Mouse (Mus musculus): Measurements from ENCODE around the gene Gm17455. TPM values are rescaled to one million over a fixed set of nuclear protein-coding genes. Genes with fewer than 3 reads are reported as not detected.

The Gm17455 gene
- polyA plus RNA-seq (2015; fragmentation: Nextera tagmentation; extraction: Ambion mirVana), result 2.0 and 4.2 TPM in 2 replicates

DNA sequence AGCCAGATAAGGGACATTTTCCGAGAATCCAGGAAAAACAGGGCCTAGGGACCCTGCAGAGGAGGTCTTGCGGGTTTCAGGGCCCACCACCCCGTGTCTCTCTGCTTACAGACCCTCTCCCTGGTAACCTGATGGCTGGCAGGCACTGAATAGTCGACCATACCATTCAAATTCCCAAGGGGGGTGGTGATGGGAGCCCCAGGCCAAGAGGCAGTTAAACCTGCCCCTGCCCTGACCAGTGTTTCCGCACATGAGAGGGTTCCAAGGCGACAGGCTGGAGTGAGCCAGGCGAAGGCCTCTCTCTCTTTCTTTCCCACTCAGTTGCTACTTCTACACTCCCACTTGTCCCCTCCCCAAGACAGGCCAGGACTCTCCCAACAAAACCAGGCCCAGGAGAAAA lies at the start of gene Gm17455:
Gene Gm17455 (plus strand): TSS at position 278 of the 400 bp plus-strand sequence.
- no peak within 1 kb of the TSS for H3K27ac ChIP-seq
- no peak within 1 kb of the TSS for H3K4me2 ChIP-seq
- 55% methylated on average over 7 of the region's 7 CpGs for WGBS
- H3K9ac ChIP-seq, result 0 out of 2 replicates have a peak within 1 kb of the TSS, but pooled peaks have one; percentile 27
- H3K9me3 ChIP-seq (replicated peaks), result no peaks in the 10 kb centered on the region
- ATAC-seq, result no peak
- H3K4me1 ChIP-seq, result peaks cover 21% of the 10 kb centered on the region
- no peaks in the 10 kb centered on the region for H3K27me3 ChIP-seq
- no peaks in the 10 kb centered on the region for H3K36me3 ChIP-seq (ENCODE audit: poor library complexity, severe bottlenecking)
- no peak within 1 kb of the TSS for H3K4me3 ChIP-seq

DNA sequence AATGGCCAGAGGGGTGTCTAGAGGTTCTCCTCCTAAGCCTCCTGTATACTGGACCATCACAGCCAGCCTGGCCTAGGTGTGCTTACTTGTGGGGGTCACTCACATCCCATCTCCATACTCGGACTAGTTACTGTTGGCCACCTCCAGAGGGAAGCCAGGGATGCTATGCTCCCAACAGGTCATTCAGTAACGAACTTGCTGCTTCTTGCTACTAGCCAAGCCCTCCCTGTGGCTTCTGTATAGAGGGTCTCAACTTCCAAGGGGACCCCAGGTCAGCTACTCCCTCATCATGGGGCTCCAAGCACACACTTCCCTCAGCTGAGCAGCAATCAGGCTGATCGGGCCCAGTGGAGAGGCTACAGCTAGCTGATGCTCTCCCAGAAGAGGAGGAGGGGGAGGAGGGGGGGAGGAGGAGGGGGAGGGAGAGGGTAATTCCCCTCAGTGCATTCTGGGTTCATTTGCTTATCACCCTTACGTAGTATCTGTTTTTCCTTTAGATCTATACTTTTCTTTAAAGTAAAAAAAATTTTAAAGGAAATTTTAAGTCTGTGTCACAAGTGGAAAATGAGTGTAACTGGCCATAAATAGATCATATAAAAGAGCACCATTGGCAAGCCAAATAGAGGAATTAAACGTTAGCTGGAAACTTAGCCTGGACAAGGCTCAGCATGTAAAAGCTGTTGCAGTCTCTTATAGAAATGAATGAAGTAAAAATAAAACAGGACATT lies 49.3 kb upstream of the Gm17455 start:
- peak overlapping the region; percentile 27; the same call in 1 of the 2 replicates for H3K4me2 ChIP-seq
- H3K27ac ChIP-seq, result no peak overlapping the region
- H3K4me3 ChIP-seq, result 0 out of 2 replicates have a peak overlapping the region, but pooled peaks have one; percentile 0
- peaks cover 25% of the 10 kb centered on the region for H3K4me1 ChIP-seq
- H3K36me3 ChIP-seq (ENCODE audit: poor library complexity, severe bottlenecking), result no peaks in the 10 kb centered on the region
- H3K9me3 ChIP-seq (replicated peaks), result no peaks in the 10 kb centered on the region
- WGBS, result 54% methylated on average over 5 of the region's 5 CpGs
- no peak overlapping the region for H3K9ac ChIP-seq
- peaks cover 23% of the 10 kb centered on the region for H3K27me3 ChIP-seq
- no peak for ATAC-seq

DNA sequence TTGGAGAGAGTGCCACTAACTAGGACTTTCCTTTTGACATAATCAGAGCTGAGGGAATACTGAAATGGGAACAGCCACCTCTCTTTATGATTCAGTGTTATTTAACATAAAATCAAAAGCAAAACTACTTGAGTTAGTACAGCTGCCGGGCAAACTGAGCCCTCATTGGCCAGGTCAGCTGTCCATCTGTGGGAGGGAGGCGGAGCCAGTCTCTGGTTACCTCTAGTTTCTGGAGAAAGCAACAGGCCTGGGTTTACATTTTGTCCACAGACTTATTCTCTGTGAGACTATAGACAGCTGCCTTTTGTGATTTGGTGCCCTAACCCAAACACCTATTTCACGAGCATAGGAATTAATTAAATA lies 48.7 kb upstream of the Gm17455 start:
- no peaks in the 10 kb centered on the region for H3K36me3 ChIP-seq (ENCODE audit: poor library complexity, severe bottlenecking)
- H3K4me2 ChIP-seq, result peak overlapping the region; percentile 27; the same call in 1 of the 2 replicates
- no peak overlapping the region for H3K27ac ChIP-seq
- H3K4me3 ChIP-seq, result 0 out of 2 replicates have a peak overlapping the region, but pooled peaks have one; percentile 0
- H3K27me3 ChIP-seq, result peaks cover 23% of the 10 kb centered on the region
- peaks cover 24% of the 10 kb centered on the region for H3K4me1 ChIP-seq
- no peak overlapping the region for H3K9ac ChIP-seq
- 52% methylated on average over 3 of the region's 3 CpGs for WGBS
- no peaks in the 10 kb centered on the region for H3K9me3 ChIP-seq (replicated peaks)
- ATAC-seq, result peak; percentile 58; the same call in 1 of the 2 replicates

DNA sequence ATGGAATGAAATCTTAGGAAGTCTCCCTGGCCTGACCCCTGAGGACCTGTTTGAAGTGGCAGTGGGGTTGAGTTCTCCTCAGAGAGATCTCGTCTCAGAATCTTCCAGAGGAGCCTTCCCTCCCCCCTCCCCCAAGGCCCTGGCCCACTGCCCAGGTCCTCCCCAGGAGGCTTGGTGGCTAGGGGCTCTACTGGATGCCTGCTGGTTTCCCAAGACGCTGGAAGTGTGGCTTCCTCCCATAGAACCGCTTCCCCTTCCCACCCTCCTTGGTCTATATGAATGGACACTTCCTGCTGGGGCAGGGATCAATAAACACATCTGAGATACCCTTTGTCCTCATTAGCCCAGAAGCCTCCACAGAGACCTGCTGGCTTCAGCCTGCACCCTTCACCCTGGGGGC lies 48.3 kb upstream of the Gm17455 start:
- Histone ChIP-seq H3K4me2 (no peak overlapping the region), H3K27ac (no peak overlapping the region)
- 25% methylated on average over 3 of the region's 3 CpGs for WGBS

DNA sequence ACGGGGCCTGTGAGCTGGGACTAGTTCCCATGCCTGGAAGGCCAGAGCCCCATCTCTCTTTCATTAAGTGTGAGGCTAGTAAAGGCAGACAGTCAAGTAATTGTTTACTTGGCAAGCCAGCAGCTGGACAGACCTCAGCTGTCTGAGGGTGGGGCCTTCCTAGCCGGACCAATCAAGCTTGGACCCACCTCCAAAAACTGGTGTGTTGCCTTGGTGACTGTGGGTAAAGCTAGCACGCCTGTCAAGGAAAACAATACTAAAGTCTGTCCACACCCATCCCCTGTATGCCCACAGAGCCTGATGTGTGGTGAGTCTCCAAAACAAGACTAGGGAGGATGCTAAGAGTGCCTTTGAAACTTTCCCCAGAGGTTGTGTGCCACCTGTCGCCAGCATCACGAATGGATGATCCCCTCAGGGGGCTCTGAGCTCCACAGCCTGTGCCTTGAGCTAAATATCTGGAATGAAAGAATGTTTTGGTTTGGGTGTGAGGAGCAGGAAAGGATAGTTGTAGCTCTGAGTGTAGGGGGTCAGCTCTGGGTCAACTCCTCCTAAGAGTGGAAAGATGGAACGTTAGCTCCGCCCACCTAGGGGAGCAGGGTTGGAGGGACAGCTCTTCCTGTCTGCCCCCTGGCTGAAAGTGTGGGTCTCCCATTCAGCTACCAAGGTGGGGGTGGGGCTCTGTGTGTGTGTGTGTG lies 47.6 kb upstream of the Gm17455 start:
- Histone ChIP-seq H3K27ac (no peak overlapping the region), H3K4me3 (no peak overlapping the region)

More for the DNA sequence above, 48.3 kb upstream of the Gm17455 start:
- ATAC-seq, result no peak
- Histone ChIP-seq H3K4me3 (no peak overlapping the region), H3K36me3 (ENCODE audit: poor library complexity, severe bottlenecking) (no peaks in the 10 kb centered on the region), H3K27me3 (peaks cover 19% of the 10 kb centered on the region), H3K9ac (no peak overlapping the region), H3K4me1 (peaks cover 22% of the 10 kb centered on the region), H3K9me3 (replicated peaks) (no peaks in the 10 kb centered on the region)

DNA sequence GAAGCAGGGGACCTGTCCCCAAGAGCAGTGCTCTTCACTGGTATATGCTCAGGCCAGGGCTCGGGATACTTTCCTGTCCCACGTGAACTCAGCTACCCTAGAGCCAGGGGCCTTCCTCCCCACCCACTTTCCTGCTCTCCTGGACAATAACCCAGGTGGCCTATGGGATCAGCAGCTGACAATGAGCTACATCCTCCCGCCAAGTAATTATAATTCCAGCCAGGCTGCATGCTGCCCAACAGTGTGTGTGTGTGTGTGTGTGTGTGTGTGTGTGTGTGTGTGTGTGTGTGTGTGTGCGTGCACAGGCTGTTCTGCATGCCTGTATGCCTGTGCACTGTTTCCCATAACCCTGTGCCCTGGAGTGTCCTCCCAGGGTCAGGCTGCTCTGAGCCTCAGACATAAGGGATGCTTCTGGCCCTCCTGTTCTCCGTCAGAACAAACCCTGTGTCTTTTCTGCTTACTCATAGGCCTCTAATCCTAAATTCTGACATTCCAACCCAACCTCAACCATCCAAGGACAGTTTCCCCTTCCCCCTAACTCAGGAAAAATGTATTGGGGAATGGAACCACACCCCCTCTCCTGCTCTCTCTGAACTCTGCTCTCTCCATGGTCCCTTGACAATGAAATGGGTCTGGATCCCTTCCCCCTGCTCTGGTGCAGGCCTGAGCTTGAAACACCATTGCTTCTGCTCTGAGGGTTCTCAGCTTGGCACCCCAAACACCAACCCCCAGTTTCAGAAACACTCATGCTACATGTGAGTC lies 46.1 kb upstream of the Gm17455 start:
- Histone ChIP-seq H3K36me3 (ENCODE audit: poor library complexity, severe bottlenecking) (no peaks in the 10 kb centered on the region), H3K9me3 (replicated peaks) (no peaks in the 10 kb centered on the region), H3K27me3 (no peaks in the 10 kb centered on the region), H3K4me3 (no peak overlapping the region), H3K9ac (no peak overlapping the region), H3K27ac (no peak overlapping the region), H3K4me2 (no peak overlapping the region), H3K4me1 (peaks cover 12% of the 10 kb centered on the region)
- ATAC-seq, result no peak
- WGBS, result 53% methylated on average over 5 of the region's 5 CpGs

More for the DNA sequence above, 47.6 kb upstream of the Gm17455 start:
- WGBS, result 43% methylated on average over 7 of the region's 7 CpGs
- Histone ChIP-seq H3K27me3 (peaks cover 12% of the 10 kb centered on the region), H3K4me1 (peaks cover 16% of the 10 kb centered on the region), H3K9ac (no peak overlapping the region), H3K9me3 (replicated peaks) (no peaks in the 10 kb centered on the region), H3K36me3 (ENCODE audit: poor library complexity, severe bottlenecking) (no peaks in the 10 kb centered on the region), H3K4me2 (no peak overlapping the region)
- ATAC-seq, result no peak

DNA sequence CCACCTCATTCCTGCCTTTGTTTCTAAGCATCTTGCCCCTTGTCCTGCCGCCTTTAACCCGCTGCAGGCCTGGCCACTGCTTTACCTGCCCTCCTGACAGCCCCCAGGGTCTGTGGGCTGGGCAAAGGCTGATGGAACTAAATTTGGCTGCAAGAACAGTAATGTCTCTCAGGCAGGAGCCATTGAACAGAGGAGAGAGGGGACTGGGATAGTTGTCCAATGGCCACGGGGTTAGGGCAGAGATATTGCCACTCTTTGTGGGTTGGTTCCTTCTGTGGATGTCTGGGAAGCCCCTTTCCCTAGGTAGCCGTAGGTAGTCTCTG lies 45.6 kb upstream of the Gm17455 start:
- Histone ChIP-seq H3K4me3 (no peak overlapping the region), H3K4me1 (peaks cover 12% of the 10 kb centered on the region), H3K27ac (no peak overlapping the region), H3K4me2 (no peak overlapping the region), H3K9ac (no peak overlapping the region), H3K36me3 (ENCODE audit: poor library complexity, severe bottlenecking) (no peaks in the 10 kb centered on the region), H3K27me3 (no peaks in the 10 kb centered on the region), H3K9me3 (replicated peaks) (no peaks in the 10 kb centered on the region)
- 86% methylated on average over 4 of the region's 4 CpGs for WGBS
- no peak for ATAC-seq

DNA sequence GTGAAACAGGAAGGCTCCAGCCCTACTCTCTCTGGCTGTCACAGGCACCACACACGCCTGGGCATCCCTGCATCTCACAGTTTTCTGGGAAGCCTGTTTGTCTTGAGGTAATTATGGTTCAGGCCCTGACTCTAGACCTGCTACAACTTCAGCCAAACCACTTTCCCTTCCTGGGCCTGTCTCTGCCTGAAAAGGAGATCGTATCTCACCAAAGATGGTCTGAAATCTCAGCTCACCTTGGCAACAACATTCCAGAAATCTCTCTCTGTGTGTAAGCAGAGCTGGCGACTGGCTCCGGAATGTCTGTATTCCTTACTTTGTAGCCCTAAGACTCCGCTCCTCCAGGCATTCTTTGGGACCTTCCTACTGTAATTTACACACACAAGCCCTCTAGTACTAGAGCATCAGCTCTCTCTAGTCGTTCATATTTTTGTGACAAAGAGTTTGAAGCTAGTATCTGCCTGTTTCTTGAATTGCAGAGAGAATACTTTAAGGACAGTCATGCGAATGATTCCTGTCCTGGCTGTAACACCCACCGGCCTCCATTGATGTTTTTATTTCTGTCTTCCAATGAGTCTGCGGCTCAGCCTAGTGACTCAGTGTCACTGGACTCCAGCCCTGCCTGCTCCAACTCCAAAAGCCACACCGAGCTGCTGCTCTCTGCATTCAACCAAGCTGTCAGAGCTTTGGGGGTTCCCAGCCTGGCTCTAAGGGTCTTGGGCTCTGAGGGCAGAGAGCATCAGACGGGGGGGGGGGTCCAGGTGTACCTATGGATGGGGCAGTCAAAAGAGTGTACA lies 44.4 kb upstream of the Gm17455 start:
- no peaks in the 10 kb centered on the region for H3K9me3 ChIP-seq (replicated peaks)
- H3K9ac ChIP-seq, result no peak overlapping the region
- H3K36me3 ChIP-seq (ENCODE audit: poor library complexity, severe bottlenecking), result no peaks in the 10 kb centered on the region
- H3K4me1 ChIP-seq, result peaks cover 12% of the 10 kb centered on the region
- H3K27me3 ChIP-seq, result no peaks in the 10 kb centered on the region
- ATAC-seq, result no peak
- no peak overlapping the region for H3K4me3 ChIP-seq
- no peak overlapping the region for H3K27ac ChIP-seq
- WGBS, result 78% methylated on average over 11 of the region's 11 CpGs
- H3K4me2 ChIP-seq, result no peak overlapping the region

DNA sequence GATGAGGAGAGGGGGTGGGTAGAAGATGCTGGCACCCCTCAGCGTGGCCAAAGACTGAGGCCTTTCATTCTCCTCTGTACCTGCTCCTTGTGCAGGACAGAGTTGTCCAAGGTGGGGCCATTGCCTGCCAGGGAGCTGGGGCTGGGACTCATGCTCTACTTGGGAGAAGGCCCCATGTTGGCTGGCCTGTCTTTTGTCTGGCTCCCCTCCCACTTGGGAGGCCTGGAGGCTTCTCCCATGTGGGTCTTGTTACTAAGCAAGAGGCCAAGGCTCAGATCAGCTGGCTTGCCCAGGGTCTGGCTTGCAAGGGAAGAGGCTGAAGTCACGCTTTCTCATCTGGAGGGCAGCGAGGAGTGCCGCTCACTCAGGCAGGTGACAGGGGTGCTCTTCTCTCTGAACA lies 42.1 kb upstream of the Gm17455 start:
- WGBS, result 90% methylated on average over 4 of the region's 4 CpGs
- Histone ChIP-seq H3K27me3 (no peaks in the 10 kb centered on the region), H3K36me3 (ENCODE audit: poor library complexity, severe bottlenecking) (no peaks in the 10 kb centered on the region), H3K4me2 (no peak overlapping the region), H3K9me3 (replicated peaks) (no peaks in the 10 kb centered on the region), H3K27ac (no peak overlapping the region), H3K4me1 (0 out of 2 replicates have a peak, but pooled peaks cover 5% of the 10 kb centered on the region), H3K9ac (no peak overlapping the region), H3K4me3 (no peak overlapping the region)
- no peak for ATAC-seq

DNA sequence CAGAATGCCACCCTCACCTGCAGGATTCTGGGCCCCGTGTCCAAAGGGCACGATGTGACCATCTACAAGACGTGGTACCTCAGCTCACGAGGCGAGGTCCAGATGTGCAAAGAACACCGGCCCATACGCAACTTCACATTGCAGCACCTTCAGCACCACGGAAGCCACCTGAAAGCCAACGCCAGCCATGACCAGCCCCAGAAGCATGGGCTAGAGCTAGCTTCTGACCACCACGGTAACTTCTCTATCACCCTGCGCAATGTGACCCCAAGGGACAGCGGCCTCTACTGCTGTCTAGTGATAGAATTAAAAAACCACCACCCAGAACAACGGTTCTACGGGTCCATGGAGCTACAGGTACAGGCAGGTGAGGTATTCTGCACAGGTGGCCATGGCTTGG lies 41.6 kb upstream of the Gm17455 start:
- H3K27me3 ChIP-seq, result no peaks in the 10 kb centered on the region
- H3K4me3 ChIP-seq, result no peak overlapping the region
- 0 out of 2 replicates have a peak, but pooled peaks cover 5% of the 10 kb centered on the region for H3K4me1 ChIP-seq
- H3K27ac ChIP-seq, result no peak overlapping the region
- no peaks in the 10 kb centered on the region for H3K9me3 ChIP-seq (replicated peaks)
- H3K4me2 ChIP-seq, result no peak overlapping the region
- no peak for ATAC-seq
- 92% methylated on average over 14 of the region's 14 CpGs for WGBS
- H3K9ac ChIP-seq, result no peak overlapping the region
- H3K36me3 ChIP-seq (ENCODE audit: poor library complexity, severe bottlenecking), result no peaks in the 10 kb centered on the region

DNA sequence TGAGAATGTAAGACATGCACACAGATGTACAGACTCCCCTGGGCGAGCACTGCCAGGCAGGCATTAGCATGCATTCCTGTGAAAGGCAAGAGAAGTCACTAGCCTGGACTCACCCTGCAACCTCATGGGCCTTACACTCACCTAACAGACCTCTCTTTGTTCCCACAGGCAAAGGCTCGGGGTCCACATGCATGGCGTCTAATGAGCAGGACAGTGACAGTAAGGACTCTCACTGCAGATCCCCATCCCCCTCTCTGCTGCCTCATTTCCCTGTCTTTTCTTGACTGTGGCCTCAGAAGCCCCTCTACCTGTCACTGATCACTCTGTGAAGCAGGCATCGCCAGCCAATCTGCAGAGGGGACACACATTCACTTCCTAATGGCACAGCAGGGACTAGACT lies 40.8 kb upstream of the Gm17455 start:
- no peak overlapping the region for H3K4me2 ChIP-seq
- no peak overlapping the region for H3K9ac ChIP-seq
- no peak for ATAC-seq
- H3K27me3 ChIP-seq, result no peaks in the 10 kb centered on the region
- no peak overlapping the region for H3K4me3 ChIP-seq
- H3K9me3 ChIP-seq (replicated peaks), result no peaks in the 10 kb centered on the region
- no peak overlapping the region for H3K27ac ChIP-seq
- WGBS, result 36% methylated on average over 4 of the region's 4 CpGs
- H3K4me1 ChIP-seq, result 0 out of 2 replicates have a peak, but pooled peaks cover 5% of the 10 kb centered on the region
- no peaks in the 10 kb centered on the region for H3K36me3 ChIP-seq (ENCODE audit: poor library complexity, severe bottlenecking)
